Mouse (Mus musculus) C2C12 (cell line): Measurements from ENCODE around the gene Nup85.

Experiments
- CEBPB ChIP-seq: IDR thresholded peaks from one replicate; pipeline ENCODE4 v1.6.1; 2011; ENCODE audit warnings: low read depth, mild to moderate bottlenecking, control low read depth, moderate library complexity
- CTCF ChIP-seq: IDR thresholded peaks from one replicate; pipeline ENCODE4 v1.5.1; 2011; ENCODE audit not compliant: control insufficient read depth, insufficient read depth, insufficient read length
- FOSL1 ChIP-seq: IDR thresholded peaks from one replicate; pipeline ENCODE4 v1.8.0; 2011; ENCODE audit warnings: mild to moderate bottlenecking, low read length; ENCODE audit not compliant: poor library complexity, insufficient read depth, severe bottlenecking
- MAX ChIP-seq: IDR thresholded peaks from one replicate; pipeline ENCODE4 v1.6.1; 2011; ENCODE audit warnings: mild to moderate bottlenecking, control low read depth
- USF1 ChIP-seq: IDR thresholded peaks from one replicate; pipeline ENCODE4 v1.6.1; 2011; ENCODE audit warnings: low read depth, mild to moderate bottlenecking, control low read depth, moderate library complexity

DNA sequence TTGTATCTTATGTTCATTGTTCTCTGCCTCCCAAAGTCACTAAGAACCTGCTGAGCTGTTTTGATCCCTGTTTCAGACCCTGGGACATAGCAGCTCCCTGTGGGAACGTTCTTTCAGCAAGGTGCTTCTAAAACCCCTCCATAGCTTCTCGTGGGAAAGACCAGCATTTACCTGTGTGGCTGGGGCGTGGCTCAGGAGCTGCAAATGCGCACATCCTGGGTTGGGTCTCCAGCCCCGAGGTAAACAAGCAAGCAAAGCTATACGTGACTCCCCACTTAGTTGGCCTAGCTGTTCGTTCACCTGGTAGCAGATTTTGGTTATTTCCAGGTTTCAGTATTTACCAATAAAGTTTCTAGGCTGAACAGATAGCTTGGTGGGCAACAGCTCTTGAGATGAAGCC is 68.0 kb downstream of the Nup85 start:
- TF ChIP-seq CTCF (no peak), CEBPB (no peak), FOSL1 (no peak), USF1 (no peak), MAX (no peak)
